Mouse (Mus musculus): Measurements from ENCODE around the gene Tnrc6b. TPM values are rescaled to one million over a fixed set of nuclear protein-coding genes. Genes with fewer than 3 reads are reported as not detected.
A peak's percentile ranks its signal among the peaks of the same experiment; 100 is the strongest.
"Not testable (repeated sequence)": the region's sequence is repeated elsewhere in the genome, so short reads cannot be mapped to it uniquely, and the experiment has no call there.

Gene Tnrc6b
- total RNA-seq, 1 experiment from 2014 or later: 55.7 TPM

DNA sequence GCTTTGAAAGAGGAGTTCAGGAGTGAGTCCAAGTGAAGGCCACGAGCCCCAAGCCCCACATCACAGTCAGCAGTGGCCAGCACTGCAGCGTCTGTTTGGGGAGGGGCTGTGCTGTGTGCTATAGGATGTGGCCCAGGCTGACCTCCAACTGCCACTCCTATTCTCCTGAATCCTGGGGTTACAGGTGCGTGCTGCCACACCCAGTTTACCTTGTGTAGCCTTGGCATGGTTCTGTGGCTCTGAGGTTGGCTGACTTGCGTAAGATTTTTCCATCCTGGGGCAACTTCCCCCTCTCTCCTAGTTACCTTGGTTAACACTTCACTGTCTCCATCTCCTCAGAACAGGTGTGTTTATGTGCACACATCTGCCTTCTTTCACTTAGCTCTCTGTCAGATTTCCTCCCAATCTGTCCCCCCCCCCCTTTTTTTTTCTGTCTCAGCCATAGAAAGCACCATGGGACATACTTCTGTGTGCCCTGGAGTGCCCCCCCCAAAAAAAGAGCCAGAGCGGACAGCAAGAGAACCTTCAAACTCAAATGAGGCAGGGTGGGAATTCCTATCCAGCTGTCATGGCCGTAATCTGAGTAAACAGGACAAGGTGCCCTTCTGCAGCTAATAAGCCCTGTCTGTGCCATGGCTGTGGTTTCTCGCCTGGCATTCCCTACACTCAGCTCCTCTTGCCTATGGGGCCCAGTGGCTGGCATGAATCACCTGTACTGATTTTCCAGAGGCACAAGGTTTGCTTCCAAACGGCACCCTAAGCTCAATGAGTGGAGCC is 9.4 kb upstream of the Tnrc6b start:
- no peak for DNase-seq

DNA sequence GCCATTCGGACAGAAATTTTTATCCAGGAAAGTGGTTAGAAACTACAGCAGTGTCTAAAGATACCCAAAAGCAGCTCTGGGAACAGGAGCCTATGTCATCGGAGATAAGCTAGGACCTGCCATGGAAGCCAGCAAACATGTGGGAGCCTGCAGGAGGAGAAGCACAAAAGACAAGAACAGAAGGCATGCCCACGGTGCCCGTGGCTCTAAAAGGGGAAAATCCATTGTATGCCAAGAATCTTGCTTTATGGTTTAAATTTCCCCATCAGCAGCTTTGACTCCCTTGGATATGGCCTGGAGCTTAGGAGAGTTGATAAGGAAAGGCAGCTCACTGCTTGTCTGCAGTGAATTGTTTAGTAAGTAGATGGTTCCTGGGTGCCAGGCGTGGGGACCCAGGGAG is 8.2 kb upstream of the Tnrc6b start:
- no peak for DNase-seq

DNA sequence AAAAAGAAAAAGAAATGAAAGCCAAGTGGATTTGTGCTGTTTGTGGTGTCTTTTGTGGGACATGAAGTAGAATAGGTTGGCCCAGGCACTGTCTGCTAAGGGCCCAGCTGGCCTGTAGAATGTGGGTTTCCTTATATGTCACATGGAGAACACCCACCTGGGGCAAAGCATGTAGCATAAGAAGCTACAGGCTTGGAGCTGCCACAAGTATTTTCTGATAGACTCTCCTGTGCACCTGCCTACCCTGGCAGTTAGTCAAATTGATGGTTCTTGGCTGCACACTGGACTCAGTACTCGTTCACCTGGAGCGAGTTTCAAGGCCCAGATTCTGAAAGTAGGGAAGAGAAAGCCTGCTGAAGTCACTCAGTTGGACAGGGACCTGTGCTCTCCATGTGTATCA is 7.6 kb upstream of the Tnrc6b start:
- DNase-seq: no peak

DNA sequence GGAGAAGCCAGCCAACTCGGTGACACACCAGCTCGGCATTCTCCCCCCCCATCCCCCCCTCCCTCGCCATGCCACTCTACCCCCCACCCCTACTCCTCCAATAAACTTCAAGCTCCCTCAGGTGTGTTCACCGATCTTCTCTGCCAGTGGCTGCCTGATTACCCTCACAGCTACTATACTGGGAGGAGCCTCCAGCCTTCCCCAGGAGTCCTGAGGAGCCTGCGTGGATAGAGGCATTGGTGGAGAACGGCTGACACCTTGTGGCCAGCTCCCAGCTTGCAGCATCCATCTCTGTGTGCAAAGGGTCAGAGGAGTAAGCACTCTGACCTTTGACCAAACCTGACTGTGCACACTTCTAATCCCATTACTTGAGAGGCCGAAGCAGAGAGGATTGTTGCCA is 6.8 kb upstream of the Tnrc6b start:
- peak; percentile 88 for DNase-seq

GRCm38 (mm10) chr15:80705828-80706549 is 5.1 kb upstream of the Tnrc6b start:
- DNase-seq: peak; percentile 88

GRCm38 (mm10) chr15:80706596-80706995 is 4.5 kb upstream of the Tnrc6b start:
- DNase-seq: no peak

DNA sequence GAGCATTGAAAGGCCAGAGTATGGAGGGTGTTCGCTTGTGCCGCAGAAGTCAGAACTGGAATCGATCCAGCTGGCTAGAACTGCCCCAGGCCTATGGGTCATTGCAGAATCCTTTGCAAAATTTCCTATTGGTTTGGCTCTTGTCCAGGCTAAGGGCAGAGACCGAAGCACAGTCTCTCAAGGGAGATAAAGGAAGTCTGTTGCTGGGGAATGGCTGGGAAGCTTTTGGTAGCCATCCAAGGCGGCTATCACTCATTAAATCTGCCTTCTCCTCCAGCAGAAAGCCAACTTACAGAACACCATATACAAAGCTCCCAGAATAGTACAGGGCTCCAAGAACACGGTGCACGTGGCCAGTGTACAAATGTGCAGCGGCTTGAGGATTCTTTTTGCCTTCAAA is 4.0 kb upstream of the Tnrc6b start:
- DNase-seq: peak; percentile 86

DNA sequence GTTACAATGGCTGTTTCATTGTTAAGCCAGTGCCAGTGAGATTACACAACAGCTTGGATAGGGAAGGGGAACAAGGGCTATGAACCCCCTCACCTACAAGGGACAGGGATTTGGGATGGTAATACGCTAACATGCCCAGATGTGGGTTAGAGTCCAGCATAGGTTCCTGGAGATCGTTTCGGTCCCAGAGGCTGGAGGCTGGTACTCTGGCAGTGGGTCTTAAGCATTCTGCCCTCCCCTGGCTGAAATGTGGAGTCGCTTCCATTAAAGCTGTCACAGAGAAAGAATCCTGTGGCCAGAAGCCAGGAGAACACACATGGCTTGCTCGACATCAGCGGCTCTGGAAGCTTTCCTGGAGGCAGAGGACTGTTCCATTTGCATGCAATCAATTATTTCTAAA is 1.5 kb upstream of the Tnrc6b start:
- DNase-seq: peak; percentile 74

DNA sequence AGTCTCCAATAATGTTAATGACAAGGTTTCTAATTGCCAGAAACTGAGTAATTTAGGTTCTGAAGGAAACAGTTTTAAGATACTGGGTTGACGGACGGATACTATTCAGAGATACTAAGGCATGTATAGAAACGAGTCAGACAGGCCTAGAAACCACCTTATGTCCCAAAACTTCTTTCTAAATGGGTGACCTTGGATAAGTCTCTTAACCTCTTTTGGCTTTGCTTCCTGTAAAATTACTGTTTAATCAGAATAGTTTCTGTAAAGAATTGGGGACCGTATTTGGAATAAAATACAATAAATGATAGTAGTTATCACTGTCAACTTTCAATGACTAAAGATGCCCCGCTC is 881 bp upstream of the Tnrc6b start:
- no peak for DNase-seq

GRCm38 (mm10) chr15:80711401-80712151 is 463 bp downstream of the Tnrc6b start:
- DNase-seq: peak; percentile 81

DNA sequence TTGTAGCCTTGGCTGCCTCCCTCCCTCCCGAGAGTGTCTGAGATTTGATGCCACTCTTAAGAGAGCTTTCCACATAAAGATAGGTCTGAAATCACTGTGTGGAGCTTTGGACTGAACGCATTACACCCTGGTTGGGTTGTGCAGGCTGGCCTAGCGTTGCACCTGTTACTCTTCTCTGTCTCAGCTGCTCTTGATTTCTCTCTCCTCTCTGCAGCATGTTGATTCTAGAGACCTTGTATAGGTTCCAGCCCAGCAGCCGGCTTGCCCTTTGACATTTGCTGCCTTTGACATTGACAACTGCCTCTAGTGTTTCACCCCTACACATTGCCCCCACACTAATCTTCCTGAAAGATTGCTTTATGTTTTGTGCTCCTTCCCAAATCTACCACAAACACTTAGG is 3.2 kb downstream of the Tnrc6b start:
- no peak for DNase-seq

- no peak for DNase-seq
These were observed 5.6 kb downstream of the Tnrc6b start for GRCm38 (mm10) chr15:80716631-80717135.

GRCm38 (mm10) chr15:80717431-80717830 is 6.3 kb downstream of the Tnrc6b start:
- peak; percentile 31 for DNase-seq

DNA sequence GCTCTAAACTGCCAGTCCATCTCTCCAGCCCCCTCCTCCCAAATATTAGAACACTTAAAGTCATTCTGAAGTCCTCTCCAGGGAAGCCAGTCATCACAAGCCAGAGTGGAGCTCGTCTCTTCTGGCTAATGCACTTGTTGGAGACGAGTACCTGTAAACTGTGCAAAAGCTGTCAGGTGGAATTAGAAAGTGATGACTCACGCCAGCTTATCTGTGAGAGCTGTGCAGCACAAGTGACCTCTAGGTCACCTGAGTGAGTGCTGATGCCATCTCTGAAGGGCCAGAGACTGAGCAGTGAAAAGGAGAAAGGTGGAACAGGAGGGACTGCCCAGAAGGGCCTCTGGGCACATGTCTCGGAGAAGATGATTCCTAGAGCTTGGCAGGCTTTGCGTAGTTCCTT is 9.1 kb downstream of the Tnrc6b start:
- no peak for DNase-seq

DNA sequence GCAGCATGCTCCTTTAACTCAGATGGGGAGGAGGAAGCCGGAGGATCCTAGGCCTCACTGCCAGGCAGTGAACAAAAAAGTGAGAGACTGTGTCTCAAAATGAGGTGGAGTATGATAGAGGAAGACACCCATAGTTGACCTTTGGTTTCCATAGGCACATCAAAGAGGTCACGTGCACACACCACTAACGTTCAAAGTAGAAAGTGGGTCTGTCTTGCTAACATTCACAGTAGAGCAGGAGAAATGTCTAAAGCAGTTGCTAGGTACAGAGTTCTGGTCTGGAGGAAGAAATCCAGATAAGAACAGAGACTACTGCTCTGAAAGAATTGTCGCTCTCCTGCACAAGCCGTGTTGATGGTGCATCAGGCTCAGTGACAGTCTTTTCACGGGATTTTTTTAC is 10.7 kb downstream of the Tnrc6b start:
- no peak for DNase-seq

GRCm38 (mm10) chr15:80722366-80722765 is 11.3 kb downstream of the Tnrc6b start:
- no peak for DNase-seq

DNA sequence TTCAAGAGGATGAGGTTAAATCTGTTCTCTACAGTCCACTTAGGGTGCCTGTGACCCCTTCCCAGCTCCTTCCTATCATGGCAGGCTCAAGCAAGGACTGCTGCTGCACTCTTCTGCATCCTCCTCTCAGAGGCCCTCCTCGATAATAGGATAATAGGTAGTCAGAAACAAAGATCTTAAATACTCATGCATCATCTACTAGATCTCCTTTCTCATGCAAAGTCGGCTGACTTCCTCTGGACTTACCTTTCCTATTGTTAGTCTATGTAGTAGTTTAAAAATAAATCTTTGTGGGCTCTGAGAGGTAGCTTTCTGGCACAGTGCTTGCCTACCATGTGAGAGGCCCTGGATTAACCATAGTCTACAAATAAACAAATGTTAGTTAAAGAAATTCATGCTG is 18.4 kb downstream of the Tnrc6b start:
- no peak for DNase-seq

DNA sequence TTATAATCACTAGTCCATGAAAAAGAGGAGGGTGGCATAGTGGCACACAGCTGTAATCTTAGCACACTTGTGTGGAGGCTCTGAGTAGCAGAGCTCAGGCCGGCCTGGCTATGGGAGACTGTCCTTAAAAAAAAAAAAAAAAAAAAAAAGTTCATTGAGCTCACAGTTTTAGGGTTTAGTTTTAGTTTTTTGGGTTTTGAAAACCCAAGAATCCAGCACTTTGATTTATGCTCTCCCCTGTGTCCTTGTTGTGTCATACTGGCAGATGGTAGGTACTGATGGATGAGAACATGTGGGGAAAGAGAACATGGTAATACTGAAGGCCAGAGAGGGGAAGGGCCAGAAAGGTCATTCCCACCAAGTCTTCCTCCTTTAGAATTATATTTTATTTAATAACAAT is 19.9 kb downstream of the Tnrc6b start:
- DNase-seq: no peak

DNA sequence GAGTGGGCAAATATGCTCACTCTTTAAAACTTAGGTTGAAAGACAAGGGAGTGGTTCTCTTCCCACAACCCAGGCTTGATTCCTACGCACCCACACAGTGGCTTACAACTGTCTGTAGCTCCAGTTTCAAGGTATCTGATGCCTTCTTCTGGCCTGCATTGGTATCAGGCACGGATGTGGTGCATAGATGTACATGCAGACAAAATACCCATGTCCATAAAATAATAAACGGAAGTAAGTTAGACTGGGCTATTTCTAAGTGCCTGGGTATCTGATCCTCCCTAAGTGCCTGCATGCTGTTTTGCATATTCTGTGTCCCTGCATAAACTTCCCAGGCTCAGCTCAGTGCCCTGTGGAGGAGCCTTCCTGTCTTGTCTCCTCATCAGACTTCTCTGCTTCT is 20.4 kb downstream of the Tnrc6b start:
- no peak for DNase-seq

GRCm38 (mm10) chr15:80732266-80733030 is 21.3 kb downstream of the Tnrc6b start:
- no peak for DNase-seq

DNA sequence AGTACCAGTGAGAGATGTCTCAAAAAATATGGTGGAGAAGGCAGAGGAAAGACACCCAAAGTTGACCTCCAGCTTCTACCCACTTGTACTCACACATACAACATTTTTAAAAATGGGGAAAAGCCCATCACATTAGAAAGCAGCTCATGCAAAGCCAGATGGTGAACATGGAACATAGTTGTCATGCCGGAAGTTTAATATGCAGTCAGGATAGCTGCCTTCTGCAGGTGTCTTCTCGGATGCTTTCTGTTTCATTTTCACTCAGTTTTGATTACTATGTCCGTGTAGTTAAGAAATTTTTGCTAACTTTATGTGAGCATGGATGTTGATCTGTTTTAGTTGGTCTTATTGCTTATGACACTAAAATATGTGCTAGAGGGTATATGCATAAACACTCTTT is 24.2 kb downstream of the Tnrc6b start:
- no peak for DNase-seq

DNA sequence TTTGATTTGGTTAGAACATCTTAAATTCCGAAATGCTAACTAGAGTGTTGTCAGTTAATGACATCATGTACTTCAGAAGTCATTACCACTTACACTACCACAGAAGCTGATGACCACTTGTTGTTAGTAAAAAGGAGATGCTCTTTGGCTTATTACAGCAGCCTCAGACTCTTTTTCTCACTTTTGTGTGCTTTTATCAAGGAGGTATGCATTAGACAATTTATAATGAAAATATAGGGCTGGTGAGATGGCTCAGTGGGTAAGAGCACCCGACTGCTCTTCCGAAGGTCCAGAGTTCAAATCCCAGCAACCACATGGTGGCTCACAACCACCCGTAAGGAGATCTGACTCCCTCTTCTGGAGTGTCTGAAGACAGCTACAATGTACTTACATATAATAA is 24.6 kb downstream of the Tnrc6b start:
- DNase-seq: not testable (repeated sequence)

Data from adrenal gland, postnatal 14 days (tissue).